Mouse (Mus musculus) limb, embryonic 10.5 days (tissue): ENCODE data around the gene Gm7356. TPM values are rescaled to one million over a fixed set of nuclear protein-coding genes. Genes with fewer than 3 reads are reported as not detected.

ENCODE experiments used
- polyA plus RNA-seq: library from polyadenylated mRNA; unstranded; fragments of >200 nt; fragmentation: Nextera tagmentation; extraction: Ambion mirVana; gene quantifications from 2 replicates; pipeline ENCODE4 v1.2.1, GENCODE M21; 2016

Gm7356 gene
- polyA plus RNA-seq, 1 experiment from 2014 or later = not detected

Other genes starting within 250 kb of the Gm7356 start
- 65.6 and 70.2 TPM in 2 replicates for gene Afdn, start 243.2 kb downstream of the Gm7356 start, polyA plus RNA-seq
- 2.6 and 3.3 TPM in 2 replicates for gene Tcte2, start 241.9 kb downstream of the Gm7356 start, polyA plus RNA-seq
- gene Gm7168, start 55.3 kb downstream of the Gm7356 start, polyA plus RNA-seq = not detected in 2 replicates
- not detected in 2 replicates for gene Gm7358, start 55.8 kb upstream of the Gm7356 start, polyA plus RNA-seq
- 0.50 and 1.0 TPM in 2 replicates for gene Dact2, start 200.6 kb upstream of the Gm7356 start, polyA plus RNA-seq